Mouse (Mus musculus) CH12.LX (cell line): Measurements from ENCODE around the gene Acadvl.

ENCODE experiments used
- CTCF ChIP-seq, 2 experiments: IDR thresholded peaks in 1 of 2; conservative IDR thresholded peaks in 1 of 2; 2 replicates each; pipeline ENCODE4 v1.5.1; 2011 to 2012; ENCODE audit warnings: low read depth in 2 of 2, low read length in 2 of 2, improper control_type of control experiment in 1 of 2, inconsistent platforms in 1 of 2, mild to moderate bottlenecking in 1 of 2, moderate library complexity in 1 of 2
- POLR2A ChIP-seq: IDR thresholded peaks from 2 replicates; pipeline ENCODE4 v1.6.1; 2011; ENCODE audit warnings: low read depth, mild to moderate bottlenecking, improper control_type of control experiment, low read length
- ZMIZ1 ChIP-seq: IDR thresholded peaks from 2 replicates; pipeline ENCODE4 v1.6.1; 2012; ENCODE audit warnings: low read depth, mild to moderate bottlenecking, inconsistent platforms, low read length, improper control_type of control experiment

GRCm38 (mm10) chr11:70057805-70058204 lies 42.6 kb upstream of the Acadvl start:
- TF ChIP-seq ZMIZ1 (no peak), CTCF (conservative IDR thresholded peaks at IDR 0.05 in 1 of 2, IDR thresholded peaks at IDR 0.05 in 1 of 2; ENCODE audit: low read depth in 2 of 2, low read length in 2 of 2) (no peak), POLR2A (no peak)
